Mouse (Mus musculus): ENCODE results near the gene Dnmbp. TPM values are rescaled to one million over a fixed set of nuclear protein-coding genes. Genes with fewer than 3 reads are reported as not detected.
"Not testable (repeated sequence)": the region's sequence is repeated elsewhere in the genome, so short reads cannot be mapped to it uniquely, and the experiment has no call there.

The Dnmbp gene
- polyA plus RNA-seq, 1 experiment from 2014 or later = 27.3 TPM

DNA sequence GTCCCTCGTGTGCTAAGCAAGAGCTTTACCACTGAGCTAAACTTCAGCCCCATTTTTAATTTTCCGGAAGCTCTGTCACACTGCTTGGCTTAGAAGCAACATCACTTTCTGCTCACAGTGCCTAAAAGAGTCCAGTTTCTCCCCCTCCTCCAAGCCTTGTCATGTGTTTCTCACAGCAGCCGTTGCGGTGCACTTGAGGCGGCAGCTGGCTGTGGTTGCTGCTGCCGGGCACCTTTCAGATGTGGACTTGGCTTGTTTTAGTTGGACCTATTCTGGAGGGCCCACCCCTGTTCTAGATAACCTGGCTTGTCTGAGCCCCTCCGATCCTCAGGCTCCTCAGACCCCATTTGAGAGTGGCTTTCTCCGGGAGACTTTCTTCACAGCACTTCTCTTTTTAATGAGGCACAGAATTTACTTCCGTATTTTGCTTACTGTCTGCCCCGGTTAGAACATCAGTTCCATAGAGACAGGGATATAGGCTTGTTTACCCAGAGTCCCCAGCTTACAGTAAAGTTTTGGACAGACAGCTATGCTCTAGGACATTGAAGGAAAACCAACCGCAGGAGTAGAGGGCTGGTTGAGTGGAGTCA lies 25.6 kb upstream of the Dnmbp start:
- Histone ChIP-seq H3K9ac (no peak overlapping the region), H3K4me2 (replicated peaks) (no peak overlapping the region), H3K9me3 (no peaks in the 10 kb centered on the region), H3K27ac (no peak overlapping the region), H3K4me1 (no peaks in the 10 kb centered on the region), H3K36me3 (no peaks in the 10 kb centered on the region), H3K27me3 (no peaks in the 10 kb centered on the region), H3K4me3 (no peak overlapping the region)
- no peak for ATAC-seq (ENCODE audit: low FRiP score, low read depth)
- WGBS = 66% methylated on average over 11 of the region's 11 CpGs

GRCm38 (mm10) chr19:43962795-43963194 lies 22.8 kb upstream of the Dnmbp start:
- H3K9me3 ChIP-seq = no peaks in the 10 kb centered on the region
- peaks cover 6% of the 10 kb centered on the region for H3K4me1 ChIP-seq
- no peak for ATAC-seq (ENCODE audit: low FRiP score, low read depth)
- WGBS = 68% methylated on average over 9 of the region's 9 CpGs
- H3K4me2 ChIP-seq (replicated peaks) = no peak overlapping the region
- H3K9ac ChIP-seq = no peak overlapping the region
- no peak overlapping the region for H3K4me3 ChIP-seq
- H3K27me3 ChIP-seq = no peaks in the 10 kb centered on the region
- no peaks in the 10 kb centered on the region for H3K36me3 ChIP-seq
- H3K27ac ChIP-seq = no peak overlapping the region

DNA sequence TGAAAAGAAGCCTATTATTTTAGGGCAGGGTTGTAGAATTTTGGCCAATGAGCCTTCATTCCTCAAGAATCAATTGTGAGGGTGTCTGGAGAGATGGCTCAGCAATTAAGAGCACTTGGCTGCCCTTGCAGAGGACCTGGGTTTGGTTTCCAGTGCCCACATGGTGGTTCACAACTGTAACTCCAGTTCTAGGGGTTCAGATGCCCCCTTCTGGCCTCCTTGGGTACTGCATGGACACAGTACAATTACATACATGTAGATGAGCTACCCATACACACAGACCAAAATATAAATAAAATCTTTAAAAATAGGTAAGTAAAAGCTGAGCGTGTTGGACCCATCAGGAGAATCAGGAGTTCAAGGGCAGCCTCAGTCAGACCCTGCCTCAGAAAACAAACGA lies 21.2 kb upstream of the Dnmbp start:
- H3K4me3 ChIP-seq = no peak overlapping the region
- no peak overlapping the region for H3K4me2 ChIP-seq (replicated peaks)
- H3K4me1 ChIP-seq = peaks cover 11% of the 10 kb centered on the region
- no peaks in the 10 kb centered on the region for H3K36me3 ChIP-seq
- ATAC-seq (ENCODE audit: low FRiP score, low read depth) = no peak
- no peaks in the 10 kb centered on the region for H3K27me3 ChIP-seq
- 86% methylated on average over 2 of the region's 2 CpGs for WGBS
- H3K27ac ChIP-seq = no peak overlapping the region
- H3K9me3 ChIP-seq = no peaks in the 10 kb centered on the region
- H3K9ac ChIP-seq = no peak overlapping the region

DNA sequence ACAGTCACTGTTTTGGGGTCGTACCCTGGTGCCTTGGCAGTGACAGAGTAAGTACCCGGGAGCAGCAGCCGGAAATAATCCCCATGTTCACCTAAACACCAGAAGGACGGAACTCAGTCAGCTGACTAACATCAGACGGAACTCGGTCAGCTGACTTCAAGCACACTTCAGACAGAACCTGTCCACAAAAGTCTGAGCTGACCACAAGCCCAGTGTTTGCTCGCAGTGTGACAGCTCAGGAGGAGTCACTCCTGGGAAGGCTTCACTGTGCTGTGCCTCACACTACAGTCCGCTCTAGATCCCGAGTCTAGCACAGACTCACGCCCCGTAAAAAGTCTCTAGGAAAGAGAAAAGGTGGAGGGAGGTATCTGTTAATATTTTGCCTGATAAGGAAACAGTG lies 20.0 kb upstream of the Dnmbp start:
- H3K9ac ChIP-seq = no peak overlapping the region
- H3K36me3 ChIP-seq = no peaks in the 10 kb centered on the region
- no peak overlapping the region for H3K27ac ChIP-seq
- H3K4me1 ChIP-seq = peaks cover 11% of the 10 kb centered on the region
- no peak overlapping the region for H3K4me3 ChIP-seq
- no peaks in the 10 kb centered on the region for H3K9me3 ChIP-seq
- no peak overlapping the region for H3K4me2 ChIP-seq (replicated peaks)
- H3K27me3 ChIP-seq = no peaks in the 10 kb centered on the region
- ATAC-seq (ENCODE audit: low FRiP score, low read depth) = no peak
- WGBS = 85% methylated on average over 11 of the region's 11 CpGs

GRCm38 (mm10) chr19:43959162-43959561 lies 19.2 kb upstream of the Dnmbp start:
- Histone ChIP-seq H3K36me3 (no peaks in the 10 kb centered on the region), H3K4me3 (no peak overlapping the region), H3K9me3 (no peaks in the 10 kb centered on the region), H3K4me2 (replicated peaks) (no peak overlapping the region), H3K4me1 (peaks cover 11% of the 10 kb centered on the region), H3K9ac (no peak overlapping the region), H3K27ac (no peak overlapping the region), H3K27me3 (no peaks in the 10 kb centered on the region)
- WGBS = 23% methylated on average over 2 of the region's 2 CpGs
- no peak for ATAC-seq (ENCODE audit: low FRiP score, low read depth)

GRCm38 (mm10) chr19:43957881-43958280 lies 17.9 kb upstream of the Dnmbp start:
- Histone ChIP-seq H3K27me3 (no peaks in the 10 kb centered on the region), H3K4me1 (peaks cover 11% of the 10 kb centered on the region), H3K9me3 (no peaks in the 10 kb centered on the region), H3K4me3 (no peak overlapping the region), H3K36me3 (no peaks in the 10 kb centered on the region), H3K4me2 (replicated peaks) (peak overlapping the region; percentile 27; the same call in 1 of the 2 replicates), H3K27ac (no peak overlapping the region), H3K9ac (no peak overlapping the region)
- ATAC-seq (ENCODE audit: low FRiP score, low read depth) = no peak
- WGBS = 72% methylated on average over 4 of the region's 4 CpGs

DNA sequence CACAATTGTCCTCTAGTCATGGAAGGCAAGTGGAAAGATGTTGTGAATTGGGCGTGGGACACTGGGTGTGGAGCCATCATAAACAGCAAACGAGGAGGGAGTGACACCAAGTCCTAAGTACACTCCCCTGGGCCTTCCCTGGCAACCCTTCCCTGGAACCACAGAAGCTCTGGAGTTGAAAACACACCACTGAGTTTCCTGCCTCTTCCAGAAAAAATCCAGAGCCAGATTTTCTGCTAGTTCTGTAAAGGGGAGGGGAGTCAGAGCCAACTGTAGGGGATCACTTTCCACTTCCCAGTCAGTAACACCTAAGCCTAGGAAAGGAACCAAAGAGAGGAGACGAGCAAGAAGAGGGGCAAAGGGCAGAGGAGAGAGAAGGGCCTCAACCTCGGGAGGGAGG lies 17.4 kb upstream of the Dnmbp start:
- Histone ChIP-seq H3K4me3 (no peak overlapping the region), H3K27me3 (no peaks in the 10 kb centered on the region), H3K9me3 (no peaks in the 10 kb centered on the region), H3K27ac (no peak overlapping the region), H3K4me1 (peaks cover 11% of the 10 kb centered on the region), H3K9ac (no peak overlapping the region), H3K36me3 (no peaks in the 10 kb centered on the region), H3K4me2 (replicated peaks) (peak overlapping the region; percentile 27; the same call in 1 of the 2 replicates)
- no peak for ATAC-seq (ENCODE audit: low FRiP score, low read depth)
- 17% methylated on average over 4 of the region's 4 CpGs for WGBS

GRCm38 (mm10) chr19:43955266-43955665 lies 15.3 kb upstream of the Dnmbp start:
- whole genome bisulfite sequencing = 73% methylated on average over 5 of the region's 5 CpGs
- Histone ChIP-seq H3K4me2 (replicated peaks) (no peak overlapping the region), H3K9ac (no peak overlapping the region), H3K36me3 (no peaks in the 10 kb centered on the region), H3K4me1 (peaks cover 14% of the 10 kb centered on the region), H3K27ac (no peak overlapping the region), H3K4me3 (no peak overlapping the region), H3K9me3 (no peaks in the 10 kb centered on the region), H3K27me3 (no peaks in the 10 kb centered on the region)
- ATAC-seq (ENCODE audit: low FRiP score, low read depth) = no peak

GRCm38 (mm10) chr19:43954864-43955263 lies 14.9 kb upstream of the Dnmbp start:
- no peaks in the 10 kb centered on the region for H3K36me3 ChIP-seq
- ATAC-seq (ENCODE audit: low FRiP score, low read depth) = no peak
- peaks cover 18% of the 10 kb centered on the region for H3K4me1 ChIP-seq
- H3K9me3 ChIP-seq = no peaks in the 10 kb centered on the region
- H3K27me3 ChIP-seq = no peaks in the 10 kb centered on the region
- H3K4me3 ChIP-seq = no peak overlapping the region
- H3K27ac ChIP-seq = no peak overlapping the region
- H3K4me2 ChIP-seq (replicated peaks) = no peak overlapping the region
- H3K9ac ChIP-seq = no peak overlapping the region
- WGBS = 79% methylated on average over 4 of the region's 4 CpGs

- not testable (repeated sequence) for H3K9me3 ChIP-seq
Measured at GRCm38 (mm10) chr19:43952936-43953335, 12.9 kb upstream of the Dnmbp start.

DNA sequence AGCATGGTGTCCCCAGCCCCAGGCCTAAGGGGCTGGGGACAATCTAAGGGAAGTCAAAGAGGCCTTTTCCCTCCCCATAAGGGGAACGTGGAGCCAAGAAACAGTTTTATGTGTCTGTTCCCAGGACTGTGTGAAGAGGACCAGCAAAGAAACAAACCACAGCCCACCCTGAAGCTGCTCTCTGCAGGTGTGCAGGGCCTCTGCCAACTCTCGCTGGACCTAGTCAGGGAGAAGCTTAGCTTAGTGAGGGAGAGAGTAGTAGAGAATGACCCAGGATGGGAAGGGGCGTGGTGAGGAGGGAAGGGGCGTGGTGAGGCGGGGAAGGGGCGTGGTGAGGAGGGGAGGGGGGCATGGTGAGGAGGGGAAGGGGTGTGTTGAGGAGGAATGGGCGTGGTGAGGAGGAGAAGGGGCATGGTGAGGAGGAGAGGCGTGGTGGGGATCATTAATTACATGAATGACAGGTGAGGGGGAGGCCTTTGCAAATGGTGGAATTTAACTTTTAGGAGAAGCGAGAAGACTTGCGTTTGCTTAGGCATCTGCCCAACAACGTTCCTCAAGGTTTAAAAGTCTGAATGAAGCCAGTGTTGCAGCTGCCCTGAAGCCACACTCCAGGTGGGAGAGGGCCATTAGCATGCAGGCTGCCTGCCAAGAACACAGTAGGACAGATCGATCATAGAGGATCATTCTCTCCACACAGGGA lies 9.3 kb upstream of the Dnmbp start:
- Histone ChIP-seq H3K4me1 (peaks cover 25% of the 10 kb centered on the region), H3K9ac (no peak overlapping the region), H3K9me3 (no peaks in the 10 kb centered on the region), H3K4me3 (peak overlapping the region; percentile 5), H3K27me3 (no peaks in the 10 kb centered on the region), H3K27ac (peak overlapping the region; percentile 80), H3K4me2 (replicated peaks) (peak overlapping the region; percentile 53), H3K36me3 (no peaks in the 10 kb centered on the region)
- 2% methylated on average over 12 of the region's 12 CpGs for WGBS
- ATAC-seq (ENCODE audit: low FRiP score, low read depth) = peak; percentile 92

More at GRCm38 (mm10) chr19:43952936-43953335, 12.9 kb upstream of the Dnmbp start:
- not testable (repeated sequence) for H3K27ac ChIP-seq; H3K4me3 ChIP-seq; ATAC-seq (ENCODE audit: low FRiP score, low read depth); H3K27me3 ChIP-seq; H3K4me2 ChIP-seq (replicated peaks); H3K36me3 ChIP-seq; H3K9ac ChIP-seq
- WGBS = 84% methylated on average over 8 of the region's 8 CpGs
- peaks cover 31% of the 10 kb centered on the region for H3K4me1 ChIP-seq

DNA sequence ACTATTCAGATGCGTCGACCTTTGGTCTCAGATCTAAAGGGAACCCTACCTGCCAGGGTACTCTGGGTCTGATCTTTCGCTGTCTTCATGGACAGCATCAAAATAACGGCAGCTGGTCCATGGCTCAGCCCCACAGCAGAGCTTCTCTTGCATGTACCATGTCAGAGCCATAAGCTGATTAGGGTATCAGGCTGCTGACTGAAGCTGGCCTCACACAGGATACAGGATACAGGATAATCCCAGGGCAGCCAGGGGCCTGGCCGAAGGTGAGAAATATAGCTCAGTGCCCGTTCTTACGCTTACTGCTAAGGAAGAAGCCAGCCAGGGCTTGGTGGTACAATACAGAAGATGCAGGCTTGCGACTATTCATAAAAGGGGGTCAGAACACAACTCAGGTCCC lies 4.6 kb upstream of the Dnmbp start:
- H3K4me2 ChIP-seq (replicated peaks) = no peak overlapping the region
- WGBS = 84% methylated on average over 8 of the region's 8 CpGs
- no peak for ATAC-seq (ENCODE audit: low FRiP score, low read depth)
- H3K4me3 ChIP-seq = no peak overlapping the region
- no peak overlapping the region for H3K27ac ChIP-seq
- H3K9me3 ChIP-seq = no peaks in the 10 kb centered on the region
- H3K27me3 ChIP-seq = no peaks in the 10 kb centered on the region
- H3K4me1 ChIP-seq = peaks cover 15% of the 10 kb centered on the region
- no peak overlapping the region for H3K9ac ChIP-seq
- no peaks in the 10 kb centered on the region for H3K36me3 ChIP-seq

- Histone ChIP-seq H3K27ac (no peak overlapping the region), H3K27me3 (no peaks in the 10 kb centered on the region), H3K36me3 (no peaks in the 10 kb centered on the region), H3K4me3 (no peak overlapping the region), H3K4me2 (replicated peaks) (no peak overlapping the region), H3K9me3 (no peaks in the 10 kb centered on the region), H3K9ac (no peak overlapping the region), H3K4me1 (peaks cover 16% of the 10 kb centered on the region)
- ATAC-seq (ENCODE audit: low FRiP score, low read depth) = no peak
- 79% methylated on average over 16 of the region's 16 CpGs for WGBS
Measured at GRCm38 (mm10) chr19:43943076-43943475, 3.1 kb upstream of the Dnmbp start.

All from limb, embryonic 13.5 days (tissue).